Mouse (Mus musculus): ENCODE measurements around the gene Cyp4x1. TPM values are rescaled to one million over a fixed set of nuclear protein-coding genes. Genes with fewer than 3 reads are reported as not detected.

The Cyp4x1 gene
- polyA plus RNA-seq, 1 experiment = 0.16 TPM

DNA sequence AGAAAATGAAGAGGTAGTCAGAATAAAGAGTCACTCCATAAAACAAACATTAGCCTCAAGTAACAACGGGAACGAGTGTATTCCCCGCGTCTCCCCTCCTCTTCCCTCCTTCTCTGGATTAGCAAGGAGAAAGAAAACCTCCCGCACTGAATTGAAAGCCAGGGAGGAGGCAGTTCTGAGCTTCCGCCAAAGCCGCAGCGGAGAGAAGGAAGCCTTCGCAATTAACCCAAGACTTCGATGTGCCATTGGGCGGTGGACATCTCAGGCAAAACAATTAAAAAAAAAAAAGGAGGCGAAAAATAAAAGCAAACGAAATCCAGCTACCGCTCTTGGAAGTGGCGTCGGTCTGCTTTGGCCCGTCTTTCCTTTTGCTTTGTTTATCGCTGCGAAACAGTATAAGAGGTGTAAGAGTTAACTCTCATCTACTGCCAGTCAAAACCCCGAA lies 75.7 kb downstream of the Cyp4x1 start:
- H3K27ac ChIP-seq (ENCODE audit: insufficient read depth, low read length) = no peak overlapping the region

DNA sequence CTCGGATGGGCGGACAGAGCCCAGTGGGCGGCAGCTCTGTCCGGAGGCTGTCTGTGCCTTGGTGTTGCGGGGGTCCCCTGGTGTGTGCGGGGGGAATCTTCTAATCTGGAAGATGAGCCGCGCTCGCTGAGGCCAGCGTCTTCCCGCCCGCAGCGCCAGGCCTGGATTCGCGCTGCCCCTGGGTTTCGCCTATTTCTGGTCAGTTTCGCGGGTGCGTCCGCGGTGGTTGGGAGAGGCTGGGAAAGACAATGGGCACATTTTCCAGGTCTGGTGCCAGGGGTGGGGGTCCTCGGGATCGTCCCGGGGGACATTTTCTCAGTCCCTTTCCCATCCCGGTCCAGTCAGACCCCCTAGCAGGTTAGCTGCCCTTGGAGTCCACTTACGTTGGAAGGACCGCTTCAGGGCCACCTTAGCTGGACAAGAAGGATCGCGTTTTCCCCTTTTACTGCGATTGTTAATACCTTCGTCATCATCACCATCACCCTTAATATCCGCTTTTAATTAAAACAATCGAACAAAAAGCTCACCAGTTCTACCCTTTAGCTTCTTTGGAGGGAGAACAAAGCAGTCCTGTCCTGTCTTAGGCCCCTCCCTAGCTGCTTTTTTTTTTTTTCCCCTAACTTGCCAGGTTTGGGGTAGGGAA lies 76.3 kb downstream of the Cyp4x1 start:
- H3K4me1 ChIP-seq (ENCODE audit: control insufficient read depth, insufficient read depth, low read length) = no peaks in the 10 kb centered on the region; the same call in 1 of the 2 replicates
- no peak overlapping the region for H3K27ac ChIP-seq (ENCODE audit: insufficient read depth, low read length)
- H3K4me3 ChIP-seq (ENCODE audit: insufficient read depth, low read length) = no peak overlapping the region
- TF ChIP-seq CTCF (IDR thresholded peaks at IDR 0.05; ENCODE audit: borderline replicate concordance, insufficient read depth, low read length) (no peak), POLR2A (IDR thresholded peaks at IDR 0.05; ENCODE audit: low read depth, low read length) (no peak)

More for the DNA sequence above, 75.7 kb downstream of the Cyp4x1 start:
- Histone ChIP-seq H3K4me3 (ENCODE audit: insufficient read depth, low read length) (no peak overlapping the region), H3K4me1 (ENCODE audit: control insufficient read depth, insufficient read depth, low read length) (no peaks in the 10 kb centered on the region)
- TF ChIP-seq CTCF (IDR thresholded peaks at IDR 0.05; ENCODE audit: borderline replicate concordance, insufficient read depth, low read length) (no peak), POLR2A (IDR thresholded peaks at IDR 0.05; ENCODE audit: low read depth, low read length) (no peak)

DNA sequence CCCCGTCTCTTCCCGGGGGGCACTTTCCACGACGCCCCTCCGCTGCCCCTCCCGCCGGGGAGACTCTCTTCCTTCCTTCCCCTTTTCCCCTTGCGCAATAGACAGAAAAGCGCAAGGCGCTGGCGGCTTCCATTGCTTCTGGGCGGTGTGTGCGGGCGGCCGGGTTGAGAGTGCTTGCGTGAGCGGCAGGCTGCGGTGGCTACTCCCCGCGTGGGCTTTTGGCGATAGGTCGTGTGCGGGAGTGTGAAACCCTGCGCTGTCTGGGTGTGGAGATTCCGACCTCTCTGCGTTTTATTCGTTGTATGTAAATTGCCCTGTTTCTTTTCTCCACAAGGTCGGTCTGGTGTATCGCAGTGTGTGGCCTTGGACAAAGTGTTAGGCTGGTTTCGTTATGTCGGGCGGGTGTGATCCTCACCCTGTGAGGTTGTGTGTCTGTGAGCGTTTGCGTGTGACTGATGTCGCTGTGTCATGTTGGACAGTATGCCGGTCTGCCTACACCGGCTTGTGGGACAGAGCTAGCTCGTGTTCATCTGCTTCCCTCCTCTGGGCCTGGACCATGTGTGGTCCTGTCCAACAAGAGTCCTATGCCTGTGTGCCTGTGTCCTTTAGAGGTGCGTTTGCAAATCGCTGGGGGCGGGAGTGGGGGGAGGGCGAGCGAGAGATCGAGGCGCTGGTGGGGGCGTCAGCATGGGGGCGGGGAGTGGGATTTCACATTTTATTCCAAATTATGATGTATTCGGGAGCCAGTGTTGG lies 77.0 kb downstream of the Cyp4x1 start:
- Histone ChIP-seq H3K27ac (ENCODE audit: insufficient read depth, low read length) (no peak overlapping the region), H3K4me1 (ENCODE audit: control insufficient read depth, insufficient read depth, low read length) (no peaks in the 10 kb centered on the region; the same call in 1 of the 2 replicates), H3K4me3 (ENCODE audit: insufficient read depth, low read length) (peak overlapping the region; percentile 18)
- no peak for TF ChIP-seq CTCF (IDR thresholded peaks at IDR 0.05; ENCODE audit: borderline replicate concordance, insufficient read depth, low read length)
- TF ChIP-seq POLR2A (IDR thresholded peaks at IDR 0.05; ENCODE audit: low read depth, low read length) = no peak

DNA sequence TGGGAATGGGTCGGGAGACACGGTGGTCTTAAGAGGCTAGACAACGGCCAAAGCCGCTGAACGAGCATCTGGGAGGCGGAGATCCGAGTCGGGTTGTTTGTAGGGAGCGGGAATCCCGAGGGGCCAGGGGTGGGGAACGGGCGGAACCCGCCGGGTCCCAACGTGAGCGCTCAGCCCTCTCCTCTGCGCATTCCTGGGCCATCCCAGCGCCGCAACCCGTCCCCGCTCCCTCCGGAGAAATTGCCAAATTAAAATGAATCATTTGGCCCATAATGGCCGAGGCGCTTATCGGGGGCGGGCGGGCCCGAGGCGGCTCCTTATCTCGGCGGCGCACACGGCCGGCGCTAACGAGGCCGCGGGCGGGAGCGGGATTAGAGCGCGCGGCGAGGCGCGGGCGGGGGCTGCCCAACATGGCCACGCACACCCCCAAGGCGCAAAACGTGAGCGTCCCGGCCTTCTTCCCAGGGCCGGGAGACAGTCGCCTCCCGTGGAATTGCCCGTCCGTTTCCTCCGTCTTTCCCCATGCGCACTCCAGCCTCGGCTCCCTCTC lies 77.6 kb downstream of the Cyp4x1 start, which contains the start of gene Tal1:
Tal1 (plus strand) TSS at position 56 of the 550 bp plus-strand sequence.
- TF ChIP-seq CTCF (IDR thresholded peaks at IDR 0.05; ENCODE audit: borderline replicate concordance, insufficient read depth, low read length) (no peak), POLR2A (IDR thresholded peaks at IDR 0.05; ENCODE audit: low read depth, low read length) (no peak)
- Histone ChIP-seq H3K4me1 (ENCODE audit: control insufficient read depth, insufficient read depth, low read length) (no peaks in the 10 kb centered on the region; the same call in 1 of the 2 replicates), H3K27ac (ENCODE audit: insufficient read depth, low read length) (no peak within 1 kb of the TSS), H3K4me3 (ENCODE audit: insufficient read depth, low read length) (peak within 1 kb of the TSS; percentile 18)

Other genes with a start within 250 kb of the Cyp4x1 start
- gene Foxd2, start 225.4 kb downstream of the Cyp4x1 start, polyA plus RNA-seq (2011; ENCODE audit: insufficient read length, low read depth, missing spikeins) = 0.47 and 0.94 TPM in 2 replicates
- gene Foxe3, start 208.3 kb downstream of the Cyp4x1 start, polyA plus RNA-seq (2011; ENCODE audit: insufficient read length, low read depth, missing spikeins) = not detected in 2 replicates
- gene Cmpk1, start 147.0 kb downstream of the Cyp4x1 start, polyA plus RNA-seq (2011; ENCODE audit: insufficient read length, low read depth, missing spikeins) = 93.5 and 105 TPM in 2 replicates
- 11.0 and 14.4 TPM in 2 replicates for gene Stil, start 134.1 kb downstream of the Cyp4x1 start, polyA plus RNA-seq (2011; ENCODE audit: insufficient read length, low read depth, missing spikeins)
- not detected in 2 replicates for gene Tal1, start 77.9 kb downstream of the Cyp4x1 start, polyA plus RNA-seq (2011; ENCODE audit: insufficient read length, low read depth, missing spikeins)
- not detected in 2 replicates for gene Pdzk1ip1, start 45.6 kb downstream of the Cyp4x1 start, polyA plus RNA-seq (2011; ENCODE audit: insufficient read length, low read depth, missing spikeins)
- not detected in 2 replicates for gene Cyp4a29, start 107.8 kb upstream of the Cyp4x1 start, polyA plus RNA-seq (2011; ENCODE audit: insufficient read length, low read depth, missing spikeins)
- gene Cyp4a12a, start 164.8 kb upstream of the Cyp4x1 start, polyA plus RNA-seq (2011; ENCODE audit: insufficient read length, low read depth, missing spikeins) = not detected in 2 replicates